Mouse (Mus musculus) testis, postnatal 10 days (tissue): ENCODE data around the gene Gltp.
A peak's percentile ranks its signal among the peaks of the same experiment; 100 is the strongest.

ENCODE experiments used
- DNase-seq: peaks from one replicate; pipeline ENCODE4 v3.0.0; 2021; ENCODE audit warnings: low spot score

Gene Gltp

DNA sequence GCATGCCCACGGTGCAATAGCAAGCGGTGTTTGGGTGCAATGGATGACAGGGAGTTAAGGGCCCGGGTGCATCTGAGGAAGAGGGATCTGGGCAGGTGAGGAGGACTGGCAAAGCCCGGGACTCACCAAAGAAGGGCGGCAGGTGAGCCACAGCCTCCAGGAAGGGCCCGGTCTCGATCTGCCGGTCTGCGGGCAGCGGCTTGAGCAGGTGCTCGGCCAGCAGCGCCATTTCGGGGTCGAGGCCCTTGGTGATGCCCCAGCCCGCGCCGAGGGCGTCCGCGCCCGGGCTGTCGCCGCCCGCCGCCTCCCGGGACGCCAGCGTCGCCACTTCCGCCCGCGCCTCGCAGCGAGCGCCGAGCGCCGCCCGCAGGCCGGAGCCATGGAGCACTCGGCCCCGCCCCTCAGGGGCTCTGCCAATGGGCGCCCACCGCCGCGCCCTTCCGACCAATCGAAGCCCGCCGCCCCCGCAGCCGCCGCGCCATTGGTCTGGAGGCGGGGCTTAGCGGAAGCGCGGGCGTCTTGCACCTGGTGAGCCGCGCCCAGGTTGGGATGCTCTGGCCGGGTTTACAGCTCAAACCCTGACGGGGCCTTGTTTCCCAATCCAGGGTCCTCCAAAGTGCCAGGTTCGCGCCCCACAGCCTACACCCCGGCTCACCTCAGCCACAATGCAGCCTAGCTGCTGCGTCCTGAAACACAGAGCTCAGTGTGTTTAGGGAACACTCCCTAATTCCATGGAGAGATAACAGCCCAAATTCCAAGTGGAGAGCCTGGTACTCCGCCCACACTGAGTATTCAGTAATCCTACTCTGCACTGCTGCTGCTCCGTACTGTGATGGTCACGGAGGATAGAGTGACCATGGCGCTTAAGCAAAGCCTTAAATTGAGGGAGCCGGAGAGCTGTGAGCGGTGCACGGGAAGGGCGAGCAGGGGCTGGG, at the start of gene Gltp:
Gltp (minus strand) TSS at position 352 of the 935 bp plus-strand sequence.
- peak; percentile 96 for DNase-seq

DNA sequence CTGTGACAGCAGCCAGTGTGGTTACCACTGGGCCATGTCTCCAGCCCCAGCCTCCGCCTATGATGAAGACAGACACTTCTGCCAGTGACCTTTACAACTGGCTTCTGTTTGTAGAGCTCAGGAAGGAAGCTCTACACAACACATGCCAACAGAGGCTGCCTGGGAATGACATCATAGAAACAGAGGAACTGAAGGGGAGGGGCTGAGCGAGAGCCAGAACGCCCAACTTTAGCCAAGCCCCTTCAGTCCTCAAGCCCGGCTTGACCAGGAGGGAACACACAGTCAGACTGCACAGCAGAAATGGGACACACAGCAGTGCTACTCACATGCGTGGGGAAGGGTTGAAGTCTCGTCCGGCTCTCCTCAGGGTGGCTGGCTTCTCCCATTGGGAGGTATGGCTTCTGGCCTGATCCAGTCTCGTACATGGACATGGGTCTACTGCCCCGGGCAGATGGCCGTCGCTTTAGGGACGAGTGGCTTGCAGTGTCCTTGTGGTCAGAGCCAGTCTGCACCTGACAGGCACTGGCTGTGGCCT, 48.0 kb upstream of the Gltp start:
- DNase-seq: no peak

DNA sequence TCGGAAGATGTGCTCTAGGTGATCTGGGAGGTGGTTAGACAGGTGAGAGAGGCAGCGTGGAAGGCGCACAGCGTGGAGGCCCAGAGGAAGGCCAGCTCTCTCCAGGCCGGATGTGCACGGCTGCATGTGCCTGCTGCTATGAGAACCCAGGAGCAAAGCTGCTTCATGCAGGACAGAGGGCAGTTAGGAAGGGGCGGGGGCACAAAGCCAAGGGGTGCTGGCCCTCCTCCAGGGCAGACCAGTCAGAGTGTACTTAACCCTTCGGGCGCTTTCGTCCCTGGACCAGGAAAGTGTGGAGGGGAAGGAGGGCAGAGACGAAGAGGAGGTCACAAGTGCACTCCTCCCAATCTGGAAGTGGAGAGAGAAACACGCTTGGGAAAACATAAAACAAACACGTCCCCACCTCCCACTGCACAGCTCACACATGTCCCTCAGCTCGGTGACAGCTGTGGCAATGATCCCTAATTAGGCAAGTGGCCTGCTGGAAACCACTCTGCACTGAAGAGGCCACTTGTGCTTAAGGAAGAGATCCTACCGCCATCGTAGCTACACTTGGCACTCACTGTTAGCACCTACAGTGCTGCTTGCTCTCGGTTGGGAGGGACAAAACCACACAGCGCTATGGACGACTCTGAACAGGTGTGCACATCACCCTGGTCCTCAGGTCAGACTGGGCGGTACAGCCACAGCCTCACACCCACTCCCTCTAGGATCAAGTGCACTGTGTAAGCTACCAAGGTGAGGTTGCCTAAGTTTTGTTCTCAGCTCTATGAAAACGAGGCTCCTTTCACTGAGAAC, 46.5 kb upstream of the Gltp start:
- no peak for DNase-seq

DNA sequence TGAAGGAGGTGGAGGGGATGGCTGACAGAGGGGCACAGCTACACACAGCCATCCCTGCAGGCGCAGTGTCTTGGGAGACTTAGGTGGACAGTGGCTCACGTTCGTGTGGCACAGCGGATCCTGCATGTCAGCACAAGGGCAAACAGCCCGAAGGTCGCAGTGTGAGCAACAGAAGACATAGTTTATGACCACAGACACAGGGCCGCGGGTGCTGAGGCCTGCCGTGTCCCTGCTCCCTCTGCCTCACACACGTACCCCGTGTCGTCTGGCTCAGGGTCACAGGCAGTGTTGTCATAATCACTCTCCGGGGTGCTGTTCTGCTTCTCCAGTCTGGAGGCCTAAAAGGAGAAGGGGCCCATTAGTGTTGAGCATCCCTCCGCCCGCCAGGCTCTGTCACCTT, 42.8 kb upstream of the Gltp start:
- no peak for DNase-seq

DNA sequence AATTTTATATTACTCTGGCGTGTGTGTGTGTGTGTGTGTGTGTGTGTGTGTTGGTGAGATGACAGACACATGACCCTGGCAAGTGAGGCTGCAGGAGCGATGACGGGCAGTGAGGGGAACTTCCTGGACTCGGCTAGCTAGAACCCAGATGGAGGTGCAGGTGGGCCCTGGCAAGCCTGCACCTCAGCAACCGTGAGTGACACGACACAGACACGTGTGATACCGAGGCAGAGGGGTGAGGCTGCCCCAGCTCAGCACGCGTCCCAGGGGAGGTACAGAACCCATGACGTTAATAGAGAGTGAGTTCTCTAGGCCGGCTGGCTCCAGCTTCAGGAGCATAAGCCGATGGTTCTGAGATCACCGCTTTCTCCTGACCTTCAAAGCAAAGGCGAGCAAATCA, 41.2 kb upstream of the Gltp start:
- DNase-seq: no peak

DNA sequence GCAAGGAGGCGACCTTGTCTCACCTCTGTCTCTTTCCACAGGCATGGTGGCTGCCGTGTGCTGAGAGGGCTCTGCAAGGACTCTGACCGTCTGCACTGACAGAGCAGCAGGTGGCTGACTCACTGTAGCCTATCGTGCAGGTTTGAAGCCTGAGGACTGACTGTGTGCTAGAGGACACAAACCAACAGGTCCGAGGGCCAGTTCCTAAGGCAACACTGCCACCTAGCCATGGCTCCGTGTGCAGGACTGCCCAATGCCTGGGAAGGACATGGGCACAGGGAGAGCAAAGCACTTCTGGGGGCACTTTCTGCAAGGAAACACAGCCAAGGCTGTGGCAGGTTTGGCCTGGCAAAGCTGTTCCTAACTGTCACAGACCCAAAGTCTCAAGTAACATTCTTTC, 40.7 kb upstream of the Gltp start:
- no peak for DNase-seq

DNA sequence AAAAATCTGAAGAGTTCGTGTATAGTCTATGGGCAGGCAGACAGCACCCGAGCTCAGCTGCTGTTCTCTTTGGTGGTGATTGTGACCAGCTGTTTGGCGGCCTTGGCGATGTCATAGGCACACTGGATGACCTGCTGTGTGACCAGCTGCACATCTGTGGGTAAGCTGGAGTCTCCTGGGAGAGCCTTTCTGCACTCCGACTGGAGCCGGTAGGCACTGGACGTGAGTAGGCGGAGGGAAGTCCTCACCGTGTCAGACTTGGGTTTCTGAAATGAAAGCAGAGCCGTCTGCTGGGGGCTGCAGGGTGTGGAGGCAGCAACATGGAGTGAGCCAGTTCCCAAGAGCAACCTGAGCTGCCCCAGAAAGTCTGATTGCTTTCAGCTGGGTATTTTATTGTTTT, 39.3 kb upstream of the Gltp start:
- peak; percentile 45 for DNase-seq

DNA sequence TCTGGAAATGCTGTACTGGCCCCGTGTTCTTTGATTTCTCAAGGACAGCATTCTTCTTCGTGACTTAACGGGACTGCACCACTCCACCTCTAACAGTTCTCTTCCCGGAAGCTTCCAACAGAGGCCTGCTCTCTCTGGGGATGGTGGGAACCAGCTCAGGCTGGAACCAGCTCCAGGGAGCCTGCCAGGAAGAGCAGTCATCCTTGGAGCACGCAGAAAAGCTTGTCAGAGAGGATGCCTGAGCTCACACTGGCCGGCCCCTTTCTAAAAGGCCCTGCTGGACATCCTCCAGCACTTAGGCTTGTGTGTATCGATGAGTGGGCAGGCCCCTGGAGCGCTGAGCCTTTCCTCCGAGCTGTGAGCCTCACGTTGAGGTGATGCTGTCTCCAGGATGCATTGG, 37.4 kb upstream of the Gltp start:
- peak; percentile 69 for DNase-seq

DNA sequence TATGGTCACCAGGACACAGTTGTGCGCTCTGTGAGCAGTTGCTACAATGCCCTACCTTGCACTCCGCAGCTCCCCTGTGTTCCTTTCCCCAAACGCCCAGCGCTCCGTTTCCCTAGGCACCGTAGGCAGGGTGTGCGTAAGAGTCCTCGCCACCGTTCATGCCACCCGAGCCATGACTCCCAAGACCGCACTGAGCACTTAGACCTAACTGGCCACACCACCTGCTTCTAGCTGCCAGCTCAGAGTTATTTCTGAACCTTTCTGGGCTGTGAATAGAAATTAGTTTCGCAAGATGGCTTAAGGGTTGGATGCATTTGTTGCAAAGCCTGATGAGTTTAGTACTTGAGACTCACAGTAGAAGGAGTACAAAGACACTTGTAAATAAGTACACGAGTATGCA, 32.1 kb upstream of the Gltp start:
- no peak for DNase-seq

DNA sequence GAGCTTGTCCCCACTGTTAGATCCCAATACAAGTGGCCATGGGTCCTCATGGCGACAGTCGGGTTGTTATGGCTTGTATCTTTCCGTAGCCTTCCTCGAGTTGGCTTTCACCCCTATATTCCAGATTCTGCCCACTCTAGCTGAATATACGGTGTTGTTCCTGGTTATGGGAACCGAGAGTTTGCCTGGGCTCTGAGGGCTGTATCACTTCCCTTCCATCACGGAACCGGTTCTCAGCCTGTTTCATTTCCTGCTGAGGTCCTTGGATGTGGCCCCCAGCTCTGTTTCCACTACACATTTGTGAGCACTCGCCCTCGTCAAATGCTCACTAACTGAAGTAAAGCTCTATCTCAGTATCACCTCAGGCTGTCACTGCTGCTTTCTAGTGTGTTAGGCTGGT, 31.2 kb upstream of the Gltp start:
- DNase-seq: no peak

DNA sequence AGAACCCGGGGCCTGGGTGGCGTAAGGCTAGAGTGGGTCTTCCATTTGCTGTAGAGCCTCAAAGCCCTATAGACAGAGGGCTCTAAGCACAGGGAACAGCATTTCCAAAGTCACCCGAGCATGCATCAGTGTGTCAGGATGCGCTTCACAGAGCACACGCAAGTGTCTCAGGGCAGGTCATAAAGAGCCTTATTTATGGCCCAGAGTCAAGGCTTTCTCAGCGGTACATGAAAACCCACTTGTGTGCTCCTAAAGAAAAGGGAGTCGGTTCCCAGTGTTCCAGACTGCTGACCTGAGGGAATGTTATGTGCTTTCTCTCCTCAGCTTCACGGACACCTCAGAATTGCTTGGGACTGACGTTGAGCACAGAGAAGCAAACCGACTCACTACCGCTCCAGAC, 30.0 kb upstream of the Gltp start:
- no peak for DNase-seq

DNA sequence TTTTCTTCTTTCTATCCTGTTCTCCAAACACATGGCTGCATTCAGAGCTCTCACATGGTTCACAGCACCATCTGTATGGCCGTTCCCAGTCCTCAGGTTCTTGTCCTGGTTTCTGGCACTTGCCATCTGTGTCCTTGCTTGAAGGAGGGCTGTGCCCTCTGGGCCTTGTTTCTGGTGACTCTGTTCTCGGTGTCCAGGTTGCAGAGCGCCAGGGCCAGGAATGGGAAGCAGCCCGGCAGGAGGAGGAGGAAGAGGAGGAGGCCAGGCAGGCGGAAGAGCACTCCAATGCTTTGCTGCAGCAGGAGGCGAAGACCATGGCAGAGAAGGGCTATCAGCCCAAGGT, 29.1 kb upstream of the Gltp start:
- DNase-seq: no peak

DNA sequence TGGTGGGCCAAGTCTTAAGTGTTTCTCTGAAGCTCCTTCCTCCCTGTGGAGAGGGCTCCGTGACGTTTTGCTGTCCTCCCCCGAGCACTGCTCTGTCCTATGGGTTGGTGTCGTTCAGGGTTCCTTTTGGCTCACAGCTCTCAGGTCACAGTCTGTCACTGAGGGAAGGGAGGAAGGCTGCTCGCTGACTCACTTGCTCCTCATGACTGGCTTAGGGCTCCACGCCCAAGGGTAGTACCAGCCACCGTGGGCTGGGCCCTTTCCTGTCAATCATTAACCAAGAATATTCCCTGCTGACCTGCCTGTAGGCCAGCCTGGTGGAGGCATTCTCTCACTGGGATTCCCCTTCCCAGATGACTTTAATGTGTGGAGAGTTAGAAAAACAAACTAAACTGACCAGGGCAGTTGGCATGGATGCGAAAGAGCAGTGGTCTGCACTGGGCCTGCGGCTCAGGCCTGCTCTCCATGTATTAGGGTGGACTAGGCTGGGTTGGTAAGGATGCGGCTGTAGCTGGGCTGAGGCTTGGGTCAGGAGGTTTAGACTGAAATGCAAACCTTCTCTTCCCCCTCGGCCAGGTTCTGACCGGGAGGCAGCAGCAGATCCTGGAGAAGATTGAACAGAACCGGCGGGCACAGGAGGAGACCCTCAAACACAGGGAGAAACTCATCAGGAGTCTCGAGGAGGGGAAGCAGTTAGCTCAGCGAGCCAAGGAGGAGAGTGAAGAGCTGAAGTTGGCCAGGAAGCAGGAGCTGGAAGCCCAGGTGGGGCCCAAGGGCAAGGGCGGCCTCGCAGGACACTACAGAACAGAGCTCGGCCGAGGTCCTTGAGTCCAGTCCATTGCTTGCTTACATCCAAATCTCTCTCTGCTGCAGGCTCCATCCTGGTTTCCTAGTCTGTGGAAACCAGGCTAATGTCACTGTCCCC, 28.5 kb upstream of the Gltp start:
- no peak for DNase-seq

DNA sequence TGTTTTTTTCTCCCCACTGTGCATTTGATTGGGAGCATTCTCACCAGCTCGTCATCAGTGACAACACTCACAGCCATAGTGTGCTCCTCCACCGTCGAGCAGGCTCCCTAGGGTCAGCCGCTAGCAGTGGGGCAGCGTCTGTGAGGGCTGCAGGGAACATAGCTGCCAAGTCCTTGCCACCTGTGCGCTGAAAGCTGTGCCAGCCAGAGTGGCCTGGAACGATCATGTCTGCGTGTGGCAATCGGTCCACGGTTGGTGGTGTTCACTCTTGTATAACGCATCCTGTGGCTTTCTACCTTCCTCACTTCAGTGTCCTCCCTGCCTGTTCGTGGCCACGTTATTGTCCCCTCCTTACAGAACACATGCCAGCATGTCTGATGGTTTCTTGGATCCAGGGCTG, 27.7 kb upstream of the Gltp start:
- no peak for DNase-seq

DNA sequence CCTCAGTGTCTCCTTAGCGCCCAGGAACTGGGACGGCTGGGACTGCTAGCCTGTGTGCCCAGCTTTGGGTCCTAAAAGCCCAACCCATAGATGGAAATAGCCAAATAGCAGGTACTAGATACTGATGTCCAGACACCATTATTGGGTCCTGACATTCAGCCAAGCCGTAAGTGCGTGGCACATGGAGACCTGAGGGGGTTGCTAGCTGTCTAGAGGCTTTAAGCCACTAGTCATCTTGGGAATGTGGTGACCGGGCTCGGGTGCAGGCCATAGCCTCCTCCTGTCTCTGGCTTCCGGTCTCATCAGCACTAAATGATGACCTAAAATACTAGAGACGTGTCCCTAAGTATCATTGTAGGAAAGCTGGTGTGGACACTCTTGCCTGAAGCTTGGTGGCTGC, 27.2 kb upstream of the Gltp start:
- no peak for DNase-seq

DNA sequence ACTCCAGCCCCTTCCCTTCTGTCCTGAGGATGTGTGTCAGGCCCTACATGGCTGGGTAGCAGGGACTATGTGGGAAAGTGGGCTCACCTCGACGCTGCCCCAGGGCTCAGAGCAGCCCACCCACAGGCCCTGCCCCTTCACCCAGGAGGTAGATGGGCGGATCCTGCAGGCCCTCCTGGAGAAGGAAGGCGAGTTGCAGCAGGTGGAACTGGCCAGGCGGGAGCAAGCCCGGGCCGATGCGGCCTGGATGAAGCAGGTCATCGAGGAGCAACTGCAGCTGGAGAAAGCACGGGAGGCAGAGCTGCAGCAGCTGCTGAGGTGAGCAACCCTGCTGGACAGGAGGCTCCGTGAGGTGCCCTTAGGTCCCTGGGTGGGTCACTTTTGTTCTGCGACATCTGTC, 26.5 kb upstream of the Gltp start:
- DNase-seq: no peak

DNA sequence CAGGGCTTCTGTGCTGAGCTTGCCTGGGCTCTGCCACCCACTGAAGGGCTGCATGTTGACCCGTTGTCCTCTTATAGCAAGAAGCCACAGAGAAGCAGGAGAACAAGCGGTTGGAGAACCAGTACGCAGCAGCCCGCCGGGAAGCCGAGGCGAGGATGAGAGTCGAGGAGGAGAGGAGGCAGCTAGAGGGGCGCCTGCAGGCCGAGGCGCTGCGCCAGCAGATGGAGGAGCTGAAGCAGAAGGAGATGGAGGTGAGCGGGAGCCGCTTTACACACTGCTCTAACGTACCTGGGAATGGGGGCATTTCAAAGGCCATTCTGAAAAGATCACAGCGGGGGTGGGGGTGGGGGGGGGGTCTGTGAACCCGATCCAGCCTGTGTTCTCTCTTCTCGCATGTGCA, 23.8 kb upstream of the Gltp start:
- no peak for DNase-seq

DNA sequence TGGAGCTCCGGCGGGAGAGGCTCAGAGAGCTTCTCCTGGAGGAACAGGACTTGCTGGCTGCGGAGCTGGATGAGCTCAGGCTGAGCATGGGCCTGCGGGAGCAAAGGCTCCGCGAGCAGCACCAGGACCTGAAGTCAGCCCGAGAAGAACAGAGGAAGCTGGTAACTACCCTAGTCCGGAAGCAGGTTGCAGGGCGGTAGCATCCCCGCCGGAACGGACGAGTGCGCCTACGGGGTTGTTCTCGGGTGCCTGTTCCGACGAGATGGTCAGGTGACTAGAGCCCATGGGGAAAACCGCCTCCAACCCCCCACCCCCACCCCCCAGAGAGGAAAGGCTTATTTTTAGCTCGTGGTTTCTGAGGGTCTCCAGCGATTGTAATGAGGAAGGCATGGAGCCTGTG, 18.6 kb upstream of the Gltp start:
- DNase-seq: no peak

DNA sequence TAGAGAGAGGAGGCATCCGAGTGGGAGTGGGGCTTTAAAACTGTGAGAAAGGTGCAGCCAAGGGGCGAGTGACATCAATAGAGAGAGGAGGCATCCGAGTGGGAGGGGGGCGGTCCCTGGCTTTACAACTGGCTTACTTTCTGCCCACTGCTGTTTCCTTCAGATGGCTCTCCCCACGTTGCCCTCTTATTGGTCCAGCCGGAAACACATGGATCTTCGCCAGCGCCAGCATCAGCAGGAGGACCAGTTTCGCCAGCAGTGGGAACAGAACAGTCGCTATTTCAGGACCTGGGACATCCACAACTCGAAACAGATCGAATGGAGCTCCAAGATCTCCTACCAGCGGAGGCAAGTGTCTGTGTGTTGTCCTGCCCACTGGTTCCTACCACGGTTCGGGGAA, 17.7 kb upstream of the Gltp start:
- peak; percentile 52 for DNase-seq

DNA sequence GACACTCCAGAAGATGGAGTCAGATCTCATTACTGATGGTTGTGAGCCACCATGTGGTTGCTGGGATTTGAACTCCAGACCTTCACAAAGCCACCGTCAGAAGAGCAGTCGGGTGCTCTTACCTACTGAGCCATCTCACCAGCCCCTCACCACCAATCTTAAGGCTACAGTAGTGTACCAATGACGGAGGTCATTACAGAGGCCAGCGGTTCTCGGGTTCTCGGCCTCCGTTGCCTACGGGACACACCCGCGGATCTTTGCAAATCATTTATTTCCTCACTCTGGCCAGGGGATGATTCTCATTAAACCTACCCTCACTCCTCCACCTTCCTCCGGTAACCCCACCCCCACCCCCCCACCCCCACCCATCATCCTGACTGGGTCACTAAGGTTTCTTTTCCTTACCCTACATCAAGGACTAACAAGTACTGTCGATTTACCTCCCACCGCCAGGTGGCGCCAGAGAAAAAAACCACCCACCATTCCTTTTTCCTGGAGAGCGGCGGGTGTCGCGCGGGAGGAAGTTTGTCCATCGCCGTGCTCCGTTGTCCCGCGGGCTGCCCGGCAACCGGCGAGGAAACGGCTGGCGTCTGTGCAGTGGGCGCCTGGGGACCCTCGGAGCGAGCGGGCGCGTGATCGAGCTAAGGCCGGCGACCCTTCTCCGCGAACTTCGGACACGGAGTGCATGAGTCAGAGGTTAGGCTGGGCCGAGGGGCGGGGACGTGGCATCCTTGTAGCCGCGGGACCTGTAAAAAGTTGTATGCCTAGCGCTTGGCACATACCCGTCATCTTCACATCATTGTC, 16.7 kb upstream of the Gltp start, which contains the start of gene Tchp:
Tchp (plus strand) TSS at position 496 of the 804 bp plus-strand sequence.
- peak; percentile 97 for DNase-seq
